Mouse (Mus musculus) midbrain, embryonic 13.5 days (tissue): ENCODE measurements around the gene Braf. TPM values are rescaled to one million over a fixed set of nuclear protein-coding genes. Genes with fewer than 3 reads are reported as not detected.

Experiments
- ATAC-seq: fragments of 200-750 bp; cut with Nextera tagmentation; 2 replicates; pipeline ENCODE4 v1.8.0; 2017; ENCODE audit warnings: mild to moderate bottlenecking, moderate TSS enrichment, moderate library complexity
- H3K27ac ChIP-seq: fragments of 300-500 bp; sonication (generic); 2 replicates; pipeline ENCODE4 v1.5.1; 2015; ENCODE audit warnings: inconsistent platforms, mild to moderate bottlenecking, moderate library complexity
- H3K27me3 ChIP-seq: fragments of 300-500 bp; sonication (generic); 2 replicates; pipeline ENCODE4 v1.6.1; 2015; ENCODE audit warnings: mild to moderate bottlenecking, inconsistent platforms
- H3K36me3 ChIP-seq: fragments of 300-500 bp; sonication (generic); 2 replicates; pipeline ENCODE4 v1.6.1; 2015; ENCODE audit warnings: mild to moderate bottlenecking, inconsistent platforms
- H3K4me1 ChIP-seq: fragments of 300-500 bp; sonication (generic); replicated peaks from 2 replicates; pipeline ENCODE4 v1.6.1; 2015; ENCODE audit warnings: inconsistent platforms
- H3K4me2 ChIP-seq: fragments of 300-500 bp; sonication (generic); replicated peaks from 2 replicates; pipeline ENCODE4 v1.6.1; 2015; ENCODE audit warnings: moderate library complexity, mild to moderate bottlenecking, inconsistent platforms
- H3K4me3 ChIP-seq: fragments of 300-500 bp; sonication (generic); replicated peaks from 2 replicates; pipeline ENCODE4 v1.5.1; 2015; ENCODE audit warnings: mild to moderate bottlenecking, inconsistent platforms
- H3K9ac ChIP-seq: fragments of 300-500 bp; sonication (generic); replicated peaks from 2 replicates; pipeline ENCODE4 v1.6.1; 2015; ENCODE audit warnings: mild to moderate bottlenecking, inconsistent platforms
- H3K9me3 ChIP-seq: fragments of 300-500 bp; sonication (generic); 2 replicates; pipeline ENCODE4 v1.6.1; 2016; ENCODE audit warnings: mild to moderate bottlenecking, inconsistent platforms
- WGBS: fragments of 180-500 bp; shearing (Covaris S2); methylation state at CpG from one replicate; pipeline ENCODE4 v1.1.7; 2015; 5-methylcytosine and 5-hydroxymethylcytosine counted together
- polyA plus RNA-seq: library from polyadenylated mRNA; unstranded; fragments of >200 nt; fragmentation: Nextera tagmentation; extraction: Ambion mirVana; gene quantifications from 2 replicates; pipeline ENCODE4 v1.2.1, GENCODE M21; 2015

The Braf gene
- polyA plus RNA-seq, 1 experiment from 2014 or later: 23.2 TPM

- peak; percentile 51; the same call in 1 of the 2 replicates for ATAC-seq
- peaks cover 22% of the 10 kb centered on the region for H3K36me3 ChIP-seq
- peak overlapping the region; percentile 68 for H3K4me3 ChIP-seq
- peak overlapping the region; percentile 89 for H3K9ac ChIP-seq
- 27% methylated on average over 10 of the region's 10 CpGs for WGBS
- H3K27me3 ChIP-seq: no peaks in the 10 kb centered on the region
- H3K27ac ChIP-seq: peak overlapping the region; percentile 96
- peaks cover 16% of the 10 kb centered on the region for H3K4me1 ChIP-seq
- H3K4me2 ChIP-seq: peak overlapping the region; percentile 84
- H3K9me3 ChIP-seq: no peaks in the 10 kb centered on the region
Observed at GRCm38 (mm10) chr6:39574555-39574869, 150.8 kb downstream of the Braf start.

DNA sequence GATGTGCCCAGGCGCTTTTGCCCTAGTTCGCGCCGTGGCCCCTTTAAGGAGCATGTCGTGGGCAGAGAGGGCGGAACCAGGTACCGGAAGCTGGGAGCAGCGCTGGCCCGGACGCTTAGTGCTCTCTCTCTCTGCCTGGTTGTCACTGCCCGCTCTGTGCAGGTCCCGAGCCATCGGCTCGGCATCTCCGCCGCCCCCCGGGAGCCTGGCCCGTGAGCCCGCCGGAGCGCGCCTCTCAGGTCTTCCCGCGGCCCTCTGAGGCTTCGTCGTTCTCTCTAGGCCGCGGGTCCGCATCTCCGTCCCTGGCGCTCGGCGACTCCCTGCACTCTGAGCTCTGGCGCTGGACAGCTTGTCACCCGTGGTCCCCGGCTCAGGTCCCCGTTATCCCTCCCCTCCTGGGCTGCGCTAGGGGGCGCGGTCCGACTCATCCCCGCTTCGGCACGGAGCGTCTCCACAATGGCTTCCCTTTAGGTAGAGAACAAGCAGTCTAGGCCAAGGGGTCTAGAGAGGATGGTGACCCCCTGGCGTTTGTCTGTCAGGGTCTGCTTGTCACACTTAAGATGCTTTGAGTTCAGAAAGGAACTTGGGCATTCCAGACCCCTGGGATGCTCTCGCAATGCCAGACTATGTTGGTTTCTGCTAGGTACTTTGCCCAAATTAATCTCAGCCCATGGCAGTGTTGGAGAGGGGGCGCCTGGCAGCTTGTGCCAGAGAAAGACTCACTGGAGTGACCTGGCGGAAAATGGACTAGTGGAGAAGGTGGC, 151.3 kb downstream of the Braf start, which contains the start of gene Adck2:
TSS of gene Adck2 (plus strand) at position 83 of the 764 bp plus-strand sequence.
- Histone ChIP-seq H3K9me3 (no peaks in the 10 kb centered on the region), H3K9ac (peak within 1 kb of the TSS; percentile 89), H3K4me1 (peaks cover 16% of the 10 kb centered on the region), H3K36me3 (peaks cover 17% of the 10 kb centered on the region), H3K27ac (peak within 1 kb of the TSS; percentile 96), H3K4me2 (peak within 1 kb of the TSS; percentile 84), H3K4me3 (peak within 1 kb of the TSS; percentile 68), H3K27me3 (no peaks in the 10 kb centered on the region)
- ATAC-seq: peak; percentile 99
- under 1% methylated on average over 49 of the region's 49 CpGs for WGBS

DNA sequence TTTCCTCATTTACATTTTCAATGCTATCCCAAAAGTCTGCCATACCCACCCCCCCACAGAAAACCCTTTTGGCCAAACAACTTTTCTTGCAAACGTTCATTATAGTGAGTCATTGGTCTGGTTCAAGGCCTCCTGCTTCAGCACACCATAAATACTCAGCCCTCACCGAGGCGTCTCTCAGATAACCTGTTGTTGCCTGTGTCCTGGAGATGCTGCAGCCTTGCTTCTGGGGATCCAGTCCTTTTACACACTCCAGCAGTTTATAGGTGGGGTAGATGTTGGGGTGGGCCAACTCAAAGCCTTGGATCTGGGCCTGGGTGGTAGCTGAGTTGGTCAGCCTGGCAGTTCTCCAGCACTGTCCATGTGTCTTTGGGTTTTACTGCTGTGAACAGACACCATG, 154.8 kb downstream of the Braf start:
- Histone ChIP-seq H3K27ac (no peak overlapping the region), H3K9me3 (no peaks in the 10 kb centered on the region), H3K27me3 (no peaks in the 10 kb centered on the region), H3K4me3 (no peak overlapping the region), H3K4me2 (no peak overlapping the region), H3K9ac (no peak overlapping the region), H3K36me3 (no peaks in the 10 kb centered on the region), H3K4me1 (peaks cover 16% of the 10 kb centered on the region)
- 91% methylated on average over 3 of the region's 3 CpGs for WGBS
- no peak for ATAC-seq

DNA sequence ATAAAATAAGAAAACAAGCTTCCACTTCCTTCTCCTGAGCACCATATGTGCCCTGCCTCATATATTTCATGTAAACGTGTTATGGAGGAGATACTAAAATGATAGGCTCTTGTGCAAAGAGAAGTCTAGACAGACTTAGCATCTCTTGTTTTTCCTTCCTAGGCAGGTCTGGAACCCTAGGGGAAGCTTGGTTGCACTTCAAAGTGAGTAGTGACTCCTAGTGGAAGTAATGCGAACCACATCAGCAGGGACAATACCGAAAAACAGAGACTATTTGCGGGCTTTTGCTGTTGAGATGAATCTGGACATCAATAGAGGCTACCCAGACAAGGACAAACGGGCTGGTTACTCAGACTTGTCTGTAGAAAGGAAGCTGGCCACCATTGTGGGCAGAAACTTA, 157.7 kb downstream of the Braf start:
- Histone ChIP-seq H3K27ac (no peak overlapping the region), H3K4me2 (no peak overlapping the region), H3K36me3 (no peaks in the 10 kb centered on the region), H3K27me3 (no peaks in the 10 kb centered on the region), H3K4me3 (no peak overlapping the region), H3K9me3 (no peaks in the 10 kb centered on the region), H3K9ac (no peak overlapping the region), H3K4me1 (0 out of 2 replicates have a peak, but pooled peaks cover under 1% of the 10 kb centered on the region)
- 19% methylated on average over 5 of the region's 5 CpGs for WGBS
- ATAC-seq: no peak; the same call in 1 of the 2 replicates

GRCm38 (mm10) chr6:39562166-39563015, 162.9 kb downstream of the Braf start:
- Histone ChIP-seq H3K4me3 (no peak overlapping the region), H3K27me3 (no peaks in the 10 kb centered on the region), H3K4me2 (peak overlapping the region; percentile 27), H3K27ac (no peak overlapping the region), H3K9me3 (no peaks in the 10 kb centered on the region), H3K36me3 (no peaks in the 10 kb centered on the region), H3K4me1 (peaks cover 26% of the 10 kb centered on the region), H3K9ac (no peak overlapping the region)
- peak; percentile 12; the same call in 1 of the 2 replicates for ATAC-seq
- WGBS: 18% methylated on average over 23 of the region's 23 CpGs

DNA sequence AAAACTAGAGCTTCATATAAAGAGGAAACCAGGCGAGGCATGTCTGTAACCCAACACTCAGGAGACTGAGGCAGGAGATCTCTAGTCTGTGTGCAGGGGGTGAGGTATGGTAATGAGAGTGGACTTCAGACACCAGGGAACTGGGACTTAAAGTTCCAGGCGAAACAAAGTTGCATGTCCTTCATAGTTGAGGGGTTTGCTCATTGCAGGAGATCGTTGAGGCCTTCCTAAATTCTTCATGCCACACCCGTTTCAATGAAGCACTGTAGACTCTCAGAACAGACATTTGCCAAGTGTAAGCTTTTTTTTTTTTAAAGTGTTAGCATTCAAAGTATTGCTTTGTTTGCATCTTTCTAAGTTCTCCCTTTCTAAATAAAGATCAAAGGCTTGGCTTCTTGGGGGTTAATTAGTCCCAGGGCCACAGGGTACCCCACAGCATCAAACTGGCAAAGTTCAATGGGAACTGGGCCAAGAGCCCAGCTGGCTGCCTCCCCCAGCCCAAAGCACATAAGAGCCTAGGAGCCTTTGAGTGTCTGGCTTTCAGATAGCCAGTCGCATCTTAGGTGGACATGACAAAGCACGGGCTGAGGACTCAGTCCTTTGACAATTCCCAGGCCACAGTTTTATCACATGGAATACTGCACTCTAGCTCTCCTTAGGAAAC, 165.9 kb downstream of the Braf start:
- peak overlapping the region; percentile 69 for H3K27ac ChIP-seq
- no peak overlapping the region for H3K4me3 ChIP-seq
- 43% methylated on average over 6 of the region's 6 CpGs for WGBS
- no peaks in the 10 kb centered on the region for H3K9me3 ChIP-seq
- H3K4me1 ChIP-seq: peaks cover 52% of the 10 kb centered on the region
- H3K27me3 ChIP-seq: no peaks in the 10 kb centered on the region
- H3K36me3 ChIP-seq: no peaks in the 10 kb centered on the region
- ATAC-seq: no peak
- no peak overlapping the region for H3K9ac ChIP-seq
- H3K4me2 ChIP-seq: no peak overlapping the region

DNA sequence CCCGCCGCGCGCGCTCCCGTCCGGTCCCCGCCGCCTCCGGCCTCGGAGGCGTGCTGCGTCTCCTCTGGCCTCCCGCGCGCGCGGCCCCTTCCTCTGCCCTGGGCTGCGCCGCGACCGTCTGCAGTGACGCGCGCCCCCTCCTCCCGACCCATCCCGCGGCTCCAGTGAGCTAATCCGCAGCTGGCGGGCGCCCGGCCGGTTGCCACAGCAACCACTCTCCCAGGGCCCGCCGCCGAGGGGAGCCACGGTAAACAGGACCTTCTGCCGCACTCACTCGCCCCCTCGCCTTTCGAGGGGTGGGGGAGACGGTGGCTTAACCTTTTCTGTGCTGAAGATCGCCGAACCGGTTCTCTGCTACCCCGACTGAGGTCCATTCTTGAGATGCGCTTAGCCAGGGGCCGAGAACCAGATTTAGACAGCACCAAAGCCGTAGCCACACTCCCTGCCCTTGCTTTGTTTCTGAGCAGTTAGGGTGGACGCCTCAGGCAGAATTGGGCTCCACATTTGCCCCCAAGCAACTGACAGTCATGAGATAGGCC, 167.5 kb downstream of the Braf start, which contains the start of gene Dennd2a:
TSS of gene Dennd2a (minus strand) at position 145 of the 539 bp plus-strand sequence.
- Histone ChIP-seq H3K27me3 (no peaks in the 10 kb centered on the region), H3K9ac (peak within 1 kb of the TSS; percentile 93), H3K4me3 (peak within 1 kb of the TSS; percentile 78), H3K36me3 (peaks cover 6% of the 10 kb centered on the region; the same call in 1 of the 2 replicates), H3K4me2 (peak within 1 kb of the TSS; percentile 70), H3K27ac (peak within 1 kb of the TSS; percentile 96), H3K9me3 (no peaks in the 10 kb centered on the region), H3K4me1 (peaks cover 56% of the 10 kb centered on the region)
- peak; percentile 97 for ATAC-seq
- under 1% methylated on average over 40 of the region's 50 CpGs for WGBS

DNA sequence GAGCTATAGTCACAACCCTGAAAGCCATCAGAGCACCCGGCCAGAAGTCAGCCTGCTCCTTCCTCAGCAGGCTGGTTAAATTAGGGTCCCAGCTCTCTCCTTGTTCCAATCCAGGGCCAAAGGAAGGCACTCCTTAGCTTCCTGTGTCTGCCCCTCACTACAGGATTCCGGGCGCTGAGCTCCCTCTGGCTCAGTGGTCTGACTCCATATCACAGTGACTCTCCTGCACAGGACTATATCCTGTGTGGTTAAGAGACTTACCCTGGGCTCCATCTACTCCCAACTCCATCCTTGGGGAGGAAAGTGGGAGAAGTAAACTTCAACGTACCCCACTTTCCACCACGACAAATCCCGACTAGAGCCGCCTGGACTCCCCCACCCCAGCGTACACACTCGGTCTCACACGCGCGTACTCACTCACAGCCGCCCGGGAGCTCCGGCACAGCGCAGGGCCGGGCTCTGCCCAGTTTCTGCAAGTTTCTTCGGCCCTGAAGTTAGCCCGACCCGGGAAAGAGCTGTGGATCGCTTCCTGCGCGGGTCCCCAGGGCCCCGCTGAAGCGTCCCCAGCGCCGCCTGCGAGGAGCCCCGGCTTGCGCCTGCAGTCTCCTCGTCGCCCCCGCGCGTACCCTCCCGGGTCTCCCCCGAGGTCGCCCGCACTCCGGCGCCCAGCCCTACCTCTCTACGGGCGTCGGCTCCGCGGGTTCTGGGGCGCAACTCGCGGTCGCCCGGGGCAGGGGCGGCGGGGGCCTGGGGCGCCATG, 168.2 kb downstream of the Braf start:
- Histone ChIP-seq H3K27ac (peak overlapping the region; percentile 96), H3K4me2 (peak overlapping the region; percentile 70), H3K36me3 (peaks cover 7% of the 10 kb centered on the region; the same call in 1 of the 2 replicates), H3K4me3 (peak overlapping the region; percentile 78), H3K9me3 (no peaks in the 10 kb centered on the region), H3K4me1 (peaks cover 58% of the 10 kb centered on the region), H3K9ac (peak overlapping the region; percentile 93), H3K27me3 (no peaks in the 10 kb centered on the region)
- under 1% methylated on average over 51 of the region's 54 CpGs for WGBS
- ATAC-seq: peak; percentile 77

- Histone ChIP-seq H3K9me3 (no peaks in the 10 kb centered on the region), H3K27me3 (no peaks in the 10 kb centered on the region), H3K4me2 (peak overlapping the region; percentile 70), H3K4me3 (peak overlapping the region; percentile 78), H3K27ac (peak overlapping the region; percentile 10; the same call in 1 of the 2 replicates), H3K36me3 (peaks cover 9% of the 10 kb centered on the region; the same call in 1 of the 2 replicates), H3K9ac (peak overlapping the region; percentile 93), H3K4me1 (peaks cover 60% of the 10 kb centered on the region)
- WGBS: 67% methylated on average over 2 of the region's 2 CpGs
- no peak for ATAC-seq
Observed at GRCm38 (mm10) chr6:39555648-39555945, 169.7 kb downstream of the Braf start.

- WGBS: 47% methylated on average over 12 of the region's 12 CpGs
- no peaks in the 10 kb centered on the region for H3K9me3 ChIP-seq
- peaks cover 60% of the 10 kb centered on the region for H3K4me1 ChIP-seq
- peak overlapping the region; percentile 10; the same call in 1 of the 2 replicates for H3K27ac ChIP-seq
- H3K36me3 ChIP-seq: peaks cover 9% of the 10 kb centered on the region; the same call in 1 of the 2 replicates
- H3K27me3 ChIP-seq: no peaks in the 10 kb centered on the region
- H3K4me3 ChIP-seq: peak overlapping the region; percentile 78
- peak overlapping the region; percentile 93 for H3K9ac ChIP-seq
- no peak for ATAC-seq
- H3K4me2 ChIP-seq: peak overlapping the region; percentile 70
Observed at GRCm38 (mm10) chr6:39554888-39555647, 170.2 kb downstream of the Braf start.
